Mouse (Mus musculus) neutrophil, adult 5-6 weeks (primary cell): ENCODE measurements around the gene Col7a1. TPM values are rescaled to one million over a fixed set of nuclear protein-coding genes. Genes with fewer than 3 reads are reported as not detected.

ENCODE experiments used
- ATAC-seq: fragments of 151-379, 151-347 bp; 2 replicates; pipeline ENCODE4 v1.8.0; 2017; ENCODE audit warnings: mild to moderate bottlenecking, moderate TSS enrichment; ENCODE audit not compliant: insufficient number of reproducible peaks, poor library complexity, low FRiP score, severe bottlenecking; ENCODE audit errors: extremely low read depth
- total RNA-seq: library from RNA; stranded (forward); fragments of 200-1000 nt; gene quantifications from 2 replicates; pipeline ENCODE4 v1.2.3, GENCODE M21; 2017

Gene Col7a1
- total RNA-seq = 2.0 and 2.3 TPM in 2 replicates

- no peak for ATAC-seq
These were observed at the start of gene Col7a1 for GRCm38 (mm10) chr9:108953081-108953636. TSS of gene Col7a1 (plus strand) at chr9:108953586.

GRCm38 (mm10) chr9:108912308-108912707 is 41.1 kb upstream of the Col7a1 start:
- ATAC-seq = no peak

DNA sequence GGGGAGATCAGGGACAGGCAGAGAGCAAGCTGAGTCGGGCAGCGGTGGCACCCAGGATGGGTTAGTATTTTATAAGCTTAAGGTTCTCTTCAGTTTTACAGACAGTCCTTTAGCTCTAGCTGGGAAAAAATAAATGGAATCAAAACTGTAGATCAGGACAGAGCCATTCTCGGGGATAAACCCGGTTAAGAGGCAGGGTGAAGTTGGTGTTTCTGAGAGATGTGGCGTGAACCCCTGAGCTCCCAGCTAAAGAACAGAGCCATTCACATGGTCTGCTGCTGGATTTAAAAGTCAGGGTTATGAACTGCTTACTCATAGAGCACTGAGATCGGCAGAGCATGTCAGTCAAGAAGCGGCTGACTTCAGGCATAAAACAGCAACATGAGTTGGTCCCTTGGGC is 40.2 kb upstream of the Col7a1 start:
- ATAC-seq = no peak

- no peak for ATAC-seq
These were observed 39.8 kb upstream of the Col7a1 start for GRCm38 (mm10) chr9:108913621-108914020.

DNA sequence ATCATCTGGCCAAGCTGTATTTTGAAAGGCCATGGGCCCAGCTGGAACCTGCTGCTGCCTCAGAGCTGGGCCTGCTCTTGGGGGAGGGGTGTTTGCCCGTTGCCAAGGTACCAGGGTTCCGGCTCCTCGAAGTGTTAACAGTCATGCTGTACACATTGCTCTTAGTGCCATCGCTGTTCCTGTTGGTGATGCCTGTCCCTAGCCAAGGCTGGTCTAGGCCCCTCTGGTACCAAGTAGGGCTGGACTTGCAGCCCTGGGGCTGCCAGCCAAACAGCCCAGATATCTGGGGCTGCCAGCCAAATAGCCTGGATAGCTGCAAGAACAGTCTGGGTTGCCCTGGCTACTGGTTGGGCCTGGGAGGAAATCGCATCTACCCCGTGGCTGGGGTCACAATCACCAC is 38.9 kb upstream of the Col7a1 start, which contains the start of gene Tmem89:
Gene Tmem89 (plus strand): TSS at position 129 of the 400 bp plus-strand sequence.
- ATAC-seq = no peak

DNA sequence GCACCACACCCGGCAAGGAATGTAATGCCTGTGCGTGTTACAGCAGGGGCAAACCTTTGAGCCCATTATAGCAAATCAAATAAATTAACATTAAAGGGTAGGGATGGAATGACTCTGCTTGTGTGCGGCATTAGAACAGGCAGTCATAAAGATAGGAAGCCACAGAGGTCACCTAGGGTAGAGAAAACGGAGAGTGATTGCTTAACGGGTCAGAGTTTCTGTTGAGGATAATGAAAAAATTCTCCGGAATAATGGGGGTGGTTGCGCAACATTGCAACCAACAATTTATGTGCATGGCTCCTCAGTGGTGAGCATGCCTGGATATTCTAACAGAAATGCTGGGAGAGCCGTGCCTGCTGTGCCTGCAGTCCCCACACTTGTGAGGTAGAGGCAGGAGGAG is 27.5 kb upstream of the Col7a1 start:
- ATAC-seq = no peak

- no peak for ATAC-seq
These were observed 25.0 kb upstream of the Col7a1 start for GRCm38 (mm10) chr9:108928424-108928823.

GRCm38 (mm10) chr9:108935991-108936390 is 17.4 kb upstream of the Col7a1 start:
- no peak for ATAC-seq

DNA sequence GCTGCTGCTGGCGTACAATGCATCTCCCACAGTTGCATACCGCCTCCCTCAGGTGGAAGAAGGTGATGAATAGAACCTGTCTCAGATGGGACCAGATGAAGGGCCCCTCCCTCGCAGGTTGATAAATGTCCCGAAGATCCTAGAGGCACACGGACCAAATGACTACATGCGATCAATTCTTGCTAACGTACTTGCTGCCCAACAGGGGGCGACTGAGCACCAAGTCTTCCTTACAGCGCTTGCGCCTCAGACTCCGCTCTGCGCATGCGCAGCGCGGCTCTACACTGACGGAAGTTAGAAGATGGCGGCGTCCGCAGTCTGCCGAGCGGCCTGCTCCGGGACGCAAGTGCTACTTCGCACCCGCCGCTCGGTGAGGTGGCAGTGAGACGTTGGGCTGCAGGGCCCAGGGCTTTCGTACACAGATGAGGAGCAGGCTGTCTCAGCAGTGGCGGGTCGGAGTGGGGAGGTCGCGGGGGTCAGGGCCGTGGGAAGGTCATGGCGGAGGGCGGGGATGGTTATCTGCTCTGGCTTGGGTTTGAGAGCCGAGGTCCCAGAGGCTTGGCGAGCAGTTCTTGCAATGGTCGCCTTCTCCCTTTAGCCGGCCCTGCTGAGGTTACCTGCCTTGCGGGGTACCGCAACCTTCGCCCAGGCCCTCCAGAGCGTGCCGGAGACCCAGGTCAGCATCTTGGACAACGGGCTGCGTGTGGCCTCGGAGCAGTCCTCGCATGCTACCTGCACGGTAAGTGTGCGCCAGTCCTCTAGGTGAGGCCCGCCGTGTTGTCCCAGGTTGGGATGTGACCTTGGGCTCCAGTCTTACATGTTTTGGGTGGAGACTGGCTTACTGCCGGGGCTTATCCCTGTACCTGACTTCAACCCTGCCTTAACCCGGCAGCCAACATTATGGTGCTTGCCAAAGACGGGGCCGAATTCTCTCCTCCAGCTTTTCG is 16.7 kb upstream of the Col7a1 start, which contains the start of gene Uqcrc1:
Gene Uqcrc1 (plus strand): TSS at position 216 of the 947 bp plus-strand sequence.
- peak; percentile 96 for ATAC-seq

- no peak for ATAC-seq
These were observed 8.3 kb upstream of the Col7a1 start for GRCm38 (mm10) chr9:108945111-108945510.

GRCm38 (mm10) chr9:108945608-108946007 is 7.8 kb upstream of the Col7a1 start:
- ATAC-seq = no peak

- no peak for ATAC-seq
These were observed 4.0 kb upstream of the Col7a1 start for GRCm38 (mm10) chr9:108949231-108949966.

DNA sequence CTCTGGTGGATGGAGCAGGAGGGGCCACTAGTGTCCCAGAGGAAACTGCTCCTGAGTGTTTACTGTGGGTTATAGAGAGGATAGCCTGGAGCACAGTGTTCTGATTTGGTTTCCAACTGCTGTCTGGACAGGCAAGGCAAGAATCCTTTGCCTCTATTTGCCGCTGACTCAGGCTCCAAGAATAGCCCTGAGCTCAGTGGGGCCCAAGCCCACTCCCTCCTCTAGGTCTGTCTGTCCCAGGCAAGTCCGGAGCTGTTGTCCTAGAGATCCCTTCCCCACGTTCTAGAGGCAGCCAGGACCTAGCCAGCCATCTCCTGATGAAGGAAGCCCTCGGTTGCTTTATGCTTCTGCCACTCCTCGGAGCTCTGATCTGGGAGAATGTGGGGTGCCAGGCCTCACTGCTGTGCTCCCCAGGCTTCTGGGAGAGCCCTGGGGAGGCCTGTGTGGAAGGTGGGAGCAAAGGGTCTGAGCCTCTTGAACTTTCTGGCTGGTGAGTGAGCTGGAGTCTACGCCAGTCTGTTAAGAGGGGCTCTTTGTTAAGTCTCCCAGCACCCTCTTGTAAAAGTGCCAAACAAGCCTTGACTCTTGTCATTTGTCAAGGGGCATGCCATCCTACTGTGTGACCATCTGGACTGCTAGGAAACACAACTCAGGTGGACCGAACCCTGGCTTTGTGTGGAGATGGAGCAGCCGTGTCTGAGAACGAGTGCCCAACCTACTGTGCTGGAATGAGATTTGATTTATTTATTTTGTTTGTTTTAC is 3.2 kb upstream of the Col7a1 start:
- ATAC-seq = no peak

DNA sequence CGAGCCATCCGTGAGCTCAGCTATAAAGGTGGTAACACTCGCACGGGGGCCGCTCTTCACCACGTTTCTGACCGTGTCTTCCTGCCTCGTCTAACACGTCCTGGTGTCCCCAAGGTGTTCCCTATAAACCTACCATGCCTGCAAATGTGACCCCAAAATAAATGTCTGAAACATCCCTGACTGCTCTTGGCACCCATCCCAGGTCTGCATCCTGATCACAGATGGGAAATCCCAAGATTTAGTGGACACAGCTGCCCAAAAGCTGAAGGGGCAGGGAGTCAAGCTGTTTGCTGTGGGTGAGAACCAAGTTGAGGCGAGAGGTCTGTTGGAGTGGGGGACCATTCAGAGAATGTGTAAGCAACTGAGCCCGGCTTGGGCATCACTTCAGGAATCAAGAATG is 1.9 kb downstream of the Col7a1 start:
- ATAC-seq = no peak

DNA sequence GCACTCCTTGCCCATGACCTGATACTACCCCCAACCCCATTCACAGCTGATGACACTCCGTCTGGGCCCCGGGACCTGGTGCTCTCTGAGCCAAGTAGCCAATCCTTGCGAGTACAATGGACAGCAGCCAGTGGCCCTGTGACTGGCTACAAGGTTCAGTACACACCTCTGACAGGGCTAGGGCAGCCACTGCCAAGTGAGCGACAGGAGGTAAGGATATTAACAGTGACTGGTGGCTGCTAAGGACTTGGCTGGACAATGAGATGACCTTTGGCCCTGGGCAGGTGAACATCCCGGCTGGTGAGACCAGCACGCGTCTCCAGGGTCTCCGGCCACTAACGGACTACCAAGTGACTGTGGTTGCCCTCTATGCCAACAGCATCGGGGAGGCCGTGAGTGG is 2.5 kb downstream of the Col7a1 start:
- no peak for ATAC-seq

GRCm38 (mm10) chr9:108963577-108963976 is 10.2 kb downstream of the Col7a1 start:
- no peak for ATAC-seq

- no peak for ATAC-seq
These were observed 11.0 kb downstream of the Col7a1 start for GRCm38 (mm10) chr9:108964338-108964737.

- ATAC-seq = no peak
These were observed 17.2 kb downstream of the Col7a1 start for GRCm38 (mm10) chr9:108970623-108971022.

DNA sequence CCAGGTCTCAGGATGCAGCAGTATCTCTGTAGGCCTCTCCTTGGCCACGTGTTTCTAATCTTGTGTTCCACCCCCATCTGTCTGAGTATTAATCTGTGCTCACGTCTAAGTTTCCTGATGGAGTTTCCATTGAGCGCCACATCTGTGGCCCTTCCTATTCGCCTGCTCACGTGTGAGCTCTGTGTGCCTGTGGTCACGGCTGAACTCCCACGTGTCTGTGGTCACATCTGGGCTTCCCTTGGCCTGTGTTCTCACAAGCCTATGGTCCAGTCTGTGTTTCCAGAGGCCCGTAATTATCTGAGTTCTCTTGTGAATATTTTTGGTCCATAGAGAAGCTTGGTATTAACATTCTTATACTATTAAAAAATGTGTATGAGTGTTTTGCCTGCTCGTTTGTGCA is 23.1 kb downstream of the Col7a1 start:
- no peak for ATAC-seq
